Mouse (Mus musculus) spleen, adult 2 months (tissue): ENCODE results near the gene Trpc1.

ENCODE experiments used
- CTCF ChIP-seq: fragments of 200-500 bp; IDR thresholded peaks from 2 replicates; pipeline ENCODE4 v1.5.1; 2011; ENCODE audit warnings: mild to moderate bottlenecking, inconsistent platforms; ENCODE audit not compliant: insufficient read depth, insufficient read length, insufficient replicate concordance; ENCODE audit errors: extremely low read depth
- POLR2A ChIP-seq: fragments of 200-500 bp; IDR thresholded peaks from 2 replicates; pipeline ENCODE4 v1.6.1; 2011; ENCODE audit warnings: low read depth, low read length, inconsistent platforms

- TF ChIP-seq CTCF (no peak), POLR2A (no peak)
These were observed 55.2 kb downstream of the Trpc1 start for GRCm38 (mm10) chr9:95695023-95695422.
